Mouse (Mus musculus): ENCODE measurements around the gene Gpr179. TPM values are rescaled to one million over a fixed set of nuclear protein-coding genes. Genes with fewer than 3 reads are reported as not detected.

Gpr179 gene
- polyA plus RNA-seq, 1 experiment = 0.05 TPM

DNA sequence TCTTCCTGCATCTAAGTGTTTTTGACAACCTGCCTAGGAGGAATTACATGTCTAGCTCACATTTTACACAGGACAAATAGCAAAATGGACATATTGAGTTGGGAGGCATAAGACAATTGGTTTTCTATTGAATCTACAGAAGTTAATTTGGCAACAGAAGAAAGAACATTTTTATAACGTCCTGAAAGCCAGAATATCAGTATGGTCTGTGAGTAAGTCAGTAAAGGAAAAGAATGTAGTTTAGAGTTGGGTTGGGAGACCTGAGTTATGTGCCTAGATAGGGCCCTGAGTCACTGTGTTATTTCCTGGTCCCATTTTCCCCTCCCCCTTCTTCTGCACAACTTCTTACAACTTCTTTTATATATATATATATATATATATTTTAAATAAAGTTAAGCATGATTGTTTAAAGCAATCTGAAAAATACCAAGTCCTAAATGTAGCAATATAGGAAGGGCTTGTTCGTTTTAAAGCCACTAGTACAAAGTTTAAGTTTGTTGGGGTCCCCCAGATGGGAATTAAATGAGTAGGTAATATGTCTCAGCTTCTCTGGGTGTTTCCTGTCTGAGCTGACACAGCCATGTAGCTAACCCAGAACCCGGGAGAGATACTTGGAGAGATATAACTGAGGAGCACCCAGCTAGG is 42.9 kb downstream of the Gpr179 start:
- H3K27ac ChIP-seq (ENCODE audit: insufficient read depth, low read length) = no peak overlapping the region
- peaks cover 8% of the 10 kb centered on the region for H3K27me3 ChIP-seq (ENCODE audit: control insufficient read depth, insufficient read depth, low read length)
- H3K4me3 ChIP-seq (ENCODE audit: extremely low read depth, insufficient read depth, insufficient read length) = peak overlapping the region; percentile 55; the same call in 1 of the 2 replicates
- DNase-seq (ENCODE audit: low read depth in 1 of 2, low spot score in 2 of 2) = no peak
- H3K36me3 ChIP-seq (ENCODE audit: control insufficient read depth, insufficient read depth, low read length) = no peaks in the 10 kb centered on the region
- WGBS = 20% methylated on average over 3 of the region's 3 CpGs
- TF ChIP-seq POLR2A (IDR thresholded peaks at IDR 0.05; ENCODE audit: low read depth, low read length) = no peak
- TF ChIP-seq CTCF (IDR thresholded peaks at IDR 0.05; ENCODE audit: extremely low read depth, insufficient read depth, insufficient read length, insufficient replicate concordance) = no peak
- peaks cover 2% of the 10 kb centered on the region; the same call in 1 of the 2 replicates for H3K4me1 ChIP-seq (ENCODE audit: control insufficient read depth, insufficient read depth, insufficient read length)

DNA sequence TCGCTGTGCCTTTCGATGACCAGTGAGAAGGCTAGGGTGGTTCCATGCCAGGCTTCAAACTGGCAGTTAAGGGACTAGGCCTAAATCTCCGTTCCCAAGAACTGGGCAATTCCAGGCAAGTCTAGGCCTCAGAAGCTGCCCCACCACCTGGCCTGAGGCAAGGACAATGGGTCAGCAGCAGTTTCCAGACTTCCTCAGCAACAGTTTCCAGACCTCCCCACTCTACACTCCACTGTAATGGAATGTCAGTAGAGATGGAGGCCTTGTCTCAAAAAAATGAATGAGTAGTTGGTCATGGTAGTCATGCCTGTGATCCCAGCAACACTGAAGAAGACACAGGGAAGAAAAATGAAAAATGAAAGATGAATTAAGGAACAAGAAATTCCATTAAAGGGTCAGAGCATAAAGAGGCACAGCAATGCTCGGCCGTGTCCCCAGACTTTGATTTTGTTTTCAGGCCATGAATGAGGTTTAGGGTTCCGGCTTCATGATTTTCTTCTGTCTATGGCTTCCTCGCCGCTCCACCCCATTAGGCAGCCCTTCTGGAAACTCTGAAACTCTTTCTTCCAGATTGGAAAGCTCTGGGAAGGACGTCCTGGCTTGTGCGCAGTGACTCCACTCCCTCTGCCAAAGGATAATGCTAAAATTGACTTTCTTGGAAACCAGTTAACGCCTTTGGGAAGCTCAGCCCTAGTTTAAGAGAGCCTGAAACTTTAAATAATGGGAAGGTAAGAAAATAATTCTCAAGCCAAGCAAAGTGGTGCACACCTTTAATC is 44.4 kb downstream of the Gpr179 start:
- DNase-seq (ENCODE audit: low read depth in 1 of 2, low spot score in 2 of 2) = no peak
- H3K27ac ChIP-seq (ENCODE audit: insufficient read depth, low read length) = no peak overlapping the region
- no peaks in the 10 kb centered on the region for H3K36me3 ChIP-seq (ENCODE audit: control insufficient read depth, insufficient read depth, low read length)
- H3K4me1 ChIP-seq (ENCODE audit: control insufficient read depth, insufficient read depth, insufficient read length) = peaks cover 2% of the 10 kb centered on the region; the same call in 1 of the 2 replicates
- H3K4me3 ChIP-seq (ENCODE audit: extremely low read depth, insufficient read depth, insufficient read length) = no peak overlapping the region
- no peak for TF ChIP-seq POLR2A (IDR thresholded peaks at IDR 0.05; ENCODE audit: low read depth, low read length)
- no peak for TF ChIP-seq CTCF (IDR thresholded peaks at IDR 0.05; ENCODE audit: extremely low read depth, insufficient read depth, insufficient read length, insufficient replicate concordance)
- H3K27me3 ChIP-seq (ENCODE audit: control insufficient read depth, insufficient read depth, low read length) = peaks cover 8% of the 10 kb centered on the region
- WGBS = 94% methylated on average over 11 of the region's 11 CpGs

DNA sequence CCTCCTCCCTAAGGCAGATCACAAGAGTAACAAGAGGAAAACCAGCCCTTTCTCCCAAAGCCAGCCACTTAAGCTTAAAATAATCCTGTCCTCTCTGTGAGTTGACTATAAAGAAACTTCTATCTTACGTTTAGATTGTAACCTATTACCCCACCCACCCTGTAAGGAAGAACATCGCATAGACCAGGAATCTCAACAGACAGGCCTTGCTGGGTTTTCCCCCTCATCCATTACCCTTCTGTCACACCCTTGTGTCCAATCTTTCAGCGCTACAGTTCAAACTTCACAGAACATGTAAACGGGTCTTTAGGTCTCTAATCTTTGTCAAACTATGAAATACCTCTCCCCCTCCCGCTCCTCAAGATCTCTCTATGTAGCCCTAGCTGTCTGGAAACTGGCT is 47.2 kb downstream of the Gpr179 start:
- H3K4me3 ChIP-seq (ENCODE audit: extremely low read depth, insufficient read depth, insufficient read length) = no peak overlapping the region
- no peak for DNase-seq (ENCODE audit: low read depth in 1 of 2, low spot score in 2 of 2)
- no peaks in the 10 kb centered on the region for H3K36me3 ChIP-seq (ENCODE audit: control insufficient read depth, insufficient read depth, low read length)
- no peaks in the 10 kb centered on the region; the same call in 1 of the 2 replicates for H3K27me3 ChIP-seq (ENCODE audit: control insufficient read depth, insufficient read depth, low read length)
- H3K4me1 ChIP-seq (ENCODE audit: control insufficient read depth, insufficient read depth, insufficient read length) = peaks cover 2% of the 10 kb centered on the region
- H3K27ac ChIP-seq (ENCODE audit: insufficient read depth, low read length) = no peak overlapping the region
- no peak for TF ChIP-seq CTCF (IDR thresholded peaks at IDR 0.05; ENCODE audit: extremely low read depth, insufficient read depth, insufficient read length, insufficient replicate concordance)
- no peak for TF ChIP-seq POLR2A (IDR thresholded peaks at IDR 0.05; ENCODE audit: low read depth, low read length)
- 79% methylated on average over 5 of the region's 5 CpGs for whole genome bisulfite sequencing

DNA sequence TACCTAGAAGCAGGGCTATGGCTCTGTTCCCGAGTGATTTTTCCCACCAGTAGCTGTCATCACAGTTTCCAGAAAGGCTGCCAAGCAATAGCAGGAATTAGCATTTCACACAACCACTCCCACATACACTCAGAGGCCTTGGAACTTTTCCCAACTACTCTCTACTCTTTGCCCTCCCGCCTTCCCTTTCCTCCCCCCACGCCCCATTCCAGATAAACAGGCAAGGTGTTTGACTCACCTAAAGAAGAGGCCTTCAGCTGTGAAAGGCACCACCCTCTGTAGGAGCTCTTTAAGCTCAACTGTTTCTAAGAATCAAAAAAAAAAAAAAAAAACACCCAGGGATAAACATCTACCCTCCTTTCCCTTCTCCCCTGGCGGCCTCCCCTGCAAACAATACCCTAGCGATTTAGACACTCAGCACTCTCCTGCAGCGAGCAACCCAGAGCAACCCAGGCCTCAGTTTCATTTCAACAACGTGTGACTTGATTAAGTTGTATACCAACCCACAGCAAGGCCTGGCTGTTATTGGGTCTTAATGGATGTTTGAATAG is 49.6 kb downstream of the Gpr179 start:
- no peak overlapping the region for H3K27ac ChIP-seq (ENCODE audit: insufficient read depth, low read length)
- H3K4me3 ChIP-seq (ENCODE audit: extremely low read depth, insufficient read depth, insufficient read length) = no peak overlapping the region
- 69% methylated on average over 7 of the region's 7 CpGs for WGBS
- H3K36me3 ChIP-seq (ENCODE audit: control insufficient read depth, insufficient read depth, low read length) = no peaks in the 10 kb centered on the region
- TF ChIP-seq POLR2A (IDR thresholded peaks at IDR 0.05; ENCODE audit: low read depth, low read length) (no peak), CTCF (IDR thresholded peaks at IDR 0.05; ENCODE audit: extremely low read depth, insufficient read depth, insufficient read length, insufficient replicate concordance) (no peak)
- DNase-seq (ENCODE audit: low read depth in 1 of 2, low spot score in 2 of 2) = no peak
- no peaks in the 10 kb centered on the region; the same call in 1 of the 2 replicates for H3K4me1 ChIP-seq (ENCODE audit: control insufficient read depth, insufficient read depth, insufficient read length)
- no peaks in the 10 kb centered on the region; the same call in 1 of the 2 replicates for H3K27me3 ChIP-seq (ENCODE audit: control insufficient read depth, insufficient read depth, low read length)

DNA sequence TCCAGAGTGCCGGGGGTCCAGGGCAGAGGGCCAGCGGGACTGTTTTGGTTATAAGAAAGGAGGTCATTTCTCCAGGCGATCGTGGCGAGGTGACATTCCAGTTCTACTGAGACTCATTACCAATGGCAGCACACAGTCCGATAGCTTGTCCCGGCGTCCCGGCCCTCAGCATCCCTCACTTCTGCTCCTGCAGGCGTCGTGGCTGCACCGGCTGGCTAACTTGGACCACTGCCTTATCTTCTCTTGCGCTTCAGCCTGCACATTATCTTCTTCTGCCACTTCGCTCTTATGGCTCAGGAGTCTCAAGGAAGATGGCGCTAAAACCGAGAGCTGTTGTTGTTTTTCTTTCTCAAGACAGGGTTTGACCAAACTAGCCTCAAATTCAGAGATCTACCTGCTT is 50.5 kb downstream of the Gpr179 start:
- no peak for DNase-seq (ENCODE audit: low read depth in 1 of 2, low spot score in 2 of 2)
- Histone ChIP-seq H3K36me3 (ENCODE audit: control insufficient read depth, insufficient read depth, low read length) (no peaks in the 10 kb centered on the region), H3K27ac (ENCODE audit: insufficient read depth, low read length) (no peak overlapping the region), H3K4me3 (ENCODE audit: extremely low read depth, insufficient read depth, insufficient read length) (no peak overlapping the region; the same call in 1 of the 2 replicates), H3K27me3 (ENCODE audit: control insufficient read depth, insufficient read depth, low read length) (no peaks in the 10 kb centered on the region; the same call in 1 of the 2 replicates), H3K4me1 (ENCODE audit: control insufficient read depth, insufficient read depth, insufficient read length) (no peaks in the 10 kb centered on the region; the same call in 1 of the 2 replicates)
- TF ChIP-seq CTCF (IDR thresholded peaks at IDR 0.05; ENCODE audit: extremely low read depth, insufficient read depth, insufficient read length, insufficient replicate concordance) = no peak
- WGBS = 94% methylated on average over 16 of the region's 16 CpGs

DNA sequence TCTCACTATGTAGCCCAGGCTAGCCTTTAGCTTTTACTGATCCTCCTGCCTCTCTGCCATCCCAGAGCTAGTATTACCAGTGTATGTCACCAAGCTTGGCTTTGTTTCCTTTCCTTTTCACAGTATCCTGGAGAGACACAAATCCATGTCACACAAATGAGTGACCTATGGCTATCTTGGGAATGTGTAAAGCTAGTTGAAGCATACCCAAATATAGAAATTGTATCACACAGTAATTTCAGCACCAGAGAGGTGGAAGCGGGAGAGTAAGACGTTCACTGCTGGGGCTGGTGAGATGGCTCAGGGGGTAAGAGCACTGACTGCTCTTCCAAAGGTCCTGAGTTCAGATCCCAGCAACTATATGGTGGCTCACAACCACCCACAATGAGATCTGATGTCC is 51.9 kb downstream of the Gpr179 start:
- DNase-seq (ENCODE audit: low read depth in 1 of 2, low spot score in 2 of 2) = no peak
- Histone ChIP-seq H3K4me3 (ENCODE audit: extremely low read depth, insufficient read depth, insufficient read length) (no peak overlapping the region), H3K27me3 (ENCODE audit: control insufficient read depth, insufficient read depth, low read length) (no peaks in the 10 kb centered on the region; the same call in 1 of the 2 replicates), H3K4me1 (ENCODE audit: control insufficient read depth, insufficient read depth, insufficient read length) (no peaks in the 10 kb centered on the region; the same call in 1 of the 2 replicates), H3K27ac (ENCODE audit: insufficient read depth, low read length) (no peak overlapping the region), H3K36me3 (ENCODE audit: control insufficient read depth, insufficient read depth, low read length) (no peaks in the 10 kb centered on the region)
- no peak for TF ChIP-seq POLR2A (IDR thresholded peaks at IDR 0.05; ENCODE audit: low read depth, low read length)
- no peak for TF ChIP-seq CTCF (IDR thresholded peaks at IDR 0.05; ENCODE audit: extremely low read depth, insufficient read depth, insufficient read length, insufficient replicate concordance)
- 91% methylated on average over 2 of the region's 2 CpGs for WGBS

Data from spleen, adult 2 months (tissue).